Mouse (Mus musculus) megakaryocyte, adult 5-6 weeks (primary cell): ENCODE measurements around the gene Susd6. TPM values are rescaled to one million over a fixed set of nuclear protein-coding genes. Genes with fewer than 3 reads are reported as not detected.
"Not testable (repeated sequence)": the region's sequence is repeated elsewhere in the genome, so short reads cannot be mapped to it uniquely, and the experiment has no call there.

Experiments
- ATAC-seq: 2 replicates; pipeline ENCODE4 v1.8.0; 2016; ENCODE audit warnings: mild to moderate bottlenecking, inconsistent platforms; ENCODE audit not compliant: poor library complexity, severe bottlenecking
- total RNA-seq, 2 experiments: library from RNA; stranded (forward) in 1 of 2; stranded (reverse) in 1 of 2; fragments of 153-499, 151-499 nt in 1 of 2; fragments of 221-1000, 200-1000 nt in 1 of 2; gene quantifications; 2 replicates each; pipeline versions ENCODE4 v1.2.3 to v1.2.4; 2015 to 2017

The Susd6 gene
- total RNA-seq, 2 experiments from 2014 or later, result 26.9 to 38.3 TPM

DNA sequence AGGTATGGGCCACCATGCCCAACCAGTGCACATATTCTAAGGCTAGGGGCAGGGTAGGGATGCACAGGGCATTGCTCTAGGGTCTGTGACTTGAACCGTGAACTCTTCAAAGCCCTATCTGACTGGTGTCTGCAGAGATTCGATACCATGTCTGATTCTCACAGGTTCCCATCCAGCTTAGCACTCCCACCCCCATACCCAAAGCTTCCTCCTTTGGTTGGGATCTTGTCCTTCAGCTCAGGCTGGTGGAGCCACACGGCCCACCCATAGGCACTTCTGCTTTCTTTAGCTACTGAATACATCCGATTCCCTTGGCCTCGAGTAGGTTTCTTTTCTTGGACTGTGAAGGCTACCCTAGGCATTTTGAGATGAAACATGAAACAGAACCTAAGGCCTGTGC lies 5.3 kb upstream of the Susd6 start:
- peak; percentile 95 for ATAC-seq

DNA sequence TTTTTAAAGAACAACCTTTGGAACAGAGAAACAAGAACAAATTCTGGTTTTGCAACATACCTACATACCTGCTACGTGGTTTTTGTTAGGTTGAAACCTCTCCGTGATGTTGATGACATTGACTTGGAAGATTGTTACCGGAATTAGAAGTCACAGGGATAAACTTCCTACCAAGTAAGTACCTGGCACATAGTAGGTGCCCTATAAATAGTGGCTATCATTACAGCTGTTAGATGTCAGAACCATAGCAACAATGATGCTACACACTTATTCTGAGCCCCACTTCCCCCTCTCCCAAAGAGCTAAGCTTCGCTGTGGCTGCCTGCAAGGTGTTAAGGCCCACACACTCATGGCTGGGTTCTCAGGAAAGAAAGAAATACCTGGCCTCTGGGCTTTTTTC lies 4.7 kb upstream of the Susd6 start:
- ATAC-seq, result no peak

DNA sequence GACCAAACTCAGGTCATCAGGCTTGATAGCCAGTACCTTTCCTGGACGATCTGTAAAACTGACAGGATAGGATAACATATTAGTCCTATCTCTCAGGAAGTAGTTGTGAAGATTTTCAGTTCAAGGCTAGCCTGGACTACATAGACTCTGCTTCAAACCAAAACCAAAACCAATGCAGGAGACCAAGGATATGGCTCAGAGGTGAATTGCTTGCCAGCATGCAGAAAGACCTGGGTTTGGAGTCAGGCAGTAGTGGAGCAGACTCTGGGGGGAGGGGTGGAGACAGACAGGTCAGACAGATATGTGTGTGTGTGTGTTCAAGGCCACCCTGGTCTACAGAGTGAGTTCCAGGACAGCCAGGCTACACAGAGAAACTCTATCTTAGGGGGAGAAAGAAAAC lies 3.7 kb upstream of the Susd6 start:
- no peak for ATAC-seq

DNA sequence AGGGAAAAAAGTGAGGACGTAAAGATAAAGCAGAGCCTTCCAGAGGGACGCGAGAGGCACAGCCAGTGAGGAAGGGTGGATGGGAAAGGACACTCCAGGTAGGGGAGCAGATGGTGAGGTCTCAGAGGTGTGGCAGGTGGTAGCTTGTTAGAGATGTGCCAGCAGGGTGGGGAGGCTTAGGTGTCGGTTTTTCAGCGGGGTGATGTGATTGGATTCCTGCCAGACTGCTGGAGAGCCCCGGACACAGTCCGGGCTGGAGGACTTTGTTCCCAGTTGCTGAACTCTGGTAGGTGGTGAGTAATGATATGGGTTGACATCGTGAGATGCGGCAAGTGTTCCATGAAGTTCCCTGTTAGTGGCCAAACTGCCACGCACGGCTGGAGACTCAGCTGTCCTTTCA lies 2.7 kb upstream of the Susd6 start:
- ATAC-seq, result no peak

GRCm38 (mm10) chr12:80788188-80788587 lies 2.1 kb upstream of the Susd6 start:
- ATAC-seq, result no peak

DNA sequence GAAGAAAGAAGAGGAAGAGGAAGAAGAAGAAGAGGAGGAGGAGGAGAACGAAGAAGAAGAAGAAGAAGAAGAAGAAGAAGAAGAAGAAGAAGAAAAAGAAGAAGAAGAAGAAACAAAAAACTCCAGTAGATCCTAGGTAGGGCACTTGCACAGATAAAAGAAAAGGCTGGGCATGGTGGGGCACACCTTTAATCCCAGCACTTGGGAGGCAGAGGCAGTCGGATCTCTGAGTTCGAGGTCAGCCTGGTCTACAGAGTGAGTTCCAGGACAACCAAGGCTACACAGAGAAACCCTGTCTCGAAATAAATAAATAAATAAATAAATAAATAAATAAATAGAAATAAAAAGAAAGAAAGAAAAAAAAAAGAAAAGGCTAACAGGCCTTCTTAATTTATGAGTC lies 1.0 kb upstream of the Susd6 start:
- ATAC-seq, result not testable (repeated sequence)

DNA sequence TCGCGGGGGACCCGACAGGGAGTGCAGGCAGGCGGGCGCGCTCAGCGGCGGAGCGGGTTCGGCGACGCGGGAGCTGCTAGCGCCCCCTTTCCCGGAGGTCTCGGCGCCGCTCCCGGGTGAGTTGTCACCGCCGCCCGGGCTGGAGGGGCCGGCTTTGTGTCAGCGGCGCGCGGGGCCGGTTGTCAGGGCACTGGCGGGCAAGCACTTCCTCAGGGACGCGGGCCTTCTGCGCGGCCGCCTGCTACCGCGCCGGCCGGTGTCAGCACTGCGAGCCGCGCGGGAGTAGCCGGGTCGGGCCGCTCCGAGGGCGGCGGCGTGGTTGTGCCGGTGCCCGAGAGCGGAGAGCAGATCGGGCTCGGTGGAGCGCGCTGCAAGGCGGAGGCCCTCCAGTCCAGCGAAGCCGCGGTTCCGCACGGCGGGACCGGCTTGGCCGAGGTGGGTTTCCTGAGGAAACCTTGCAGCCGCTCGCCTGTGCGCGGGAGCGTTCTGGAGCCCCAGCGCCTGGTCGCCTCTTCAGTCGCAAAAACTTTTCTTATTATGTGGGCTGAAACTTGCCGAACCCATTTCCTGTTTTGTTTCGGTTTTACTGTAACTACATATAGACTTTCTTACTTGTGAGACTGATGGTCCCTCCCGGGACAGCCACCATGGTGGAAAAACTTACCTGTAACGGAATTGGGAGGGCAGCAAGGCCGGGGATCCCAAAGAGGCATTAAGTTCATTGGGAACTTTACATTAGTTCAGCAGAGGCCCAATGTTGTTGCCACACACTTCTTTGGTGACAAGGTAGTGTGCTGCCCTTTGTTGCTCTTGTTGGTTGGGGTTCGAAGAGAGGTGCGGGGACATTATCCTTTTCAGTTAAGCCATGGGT lies 625 bp downstream of the Susd6 start:
- peak; percentile 23 for ATAC-seq

DNA sequence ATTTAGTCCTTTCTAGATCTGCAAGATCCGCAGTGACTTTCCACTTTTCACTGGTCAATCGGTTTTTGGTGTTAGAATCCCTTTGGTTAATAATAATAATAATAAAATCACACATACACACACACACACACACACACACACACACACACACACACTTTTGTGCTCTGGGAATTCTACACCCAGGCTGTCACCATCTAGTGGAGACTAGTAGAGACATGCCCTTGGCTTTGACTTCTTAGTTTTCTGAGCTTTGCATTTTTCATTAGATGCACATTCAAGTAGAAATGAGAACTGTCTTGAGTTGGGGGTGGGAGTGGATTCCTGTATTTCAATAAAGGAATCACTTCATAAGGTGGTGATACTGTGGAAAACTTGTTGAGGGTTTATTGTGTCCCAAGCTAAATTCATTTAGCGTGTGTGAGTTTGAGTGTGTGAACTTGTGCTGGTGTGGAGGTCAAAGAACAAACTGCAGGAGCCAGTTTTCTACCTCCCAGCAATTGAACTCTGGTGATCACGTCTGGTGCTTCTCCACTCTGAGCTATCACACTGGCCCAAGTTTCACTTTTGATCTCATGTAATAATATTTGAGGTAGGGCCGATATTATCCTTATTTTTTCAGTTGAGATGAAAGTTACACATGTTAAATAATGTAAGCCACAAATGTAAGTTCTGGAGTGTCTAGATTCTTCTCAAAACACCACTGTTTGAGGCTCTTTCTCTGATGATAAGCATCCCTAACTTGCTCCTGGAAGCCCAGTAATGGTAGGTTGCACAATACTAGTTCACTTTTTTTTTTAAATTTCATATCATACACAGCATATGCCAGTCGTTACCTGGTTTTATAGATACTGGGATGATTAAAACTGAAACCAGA lies 1.5 kb downstream of the Susd6 start:
- ATAC-seq, result 0 out of 2 replicates have a peak, but pooled peaks have one; percentile 12

DNA sequence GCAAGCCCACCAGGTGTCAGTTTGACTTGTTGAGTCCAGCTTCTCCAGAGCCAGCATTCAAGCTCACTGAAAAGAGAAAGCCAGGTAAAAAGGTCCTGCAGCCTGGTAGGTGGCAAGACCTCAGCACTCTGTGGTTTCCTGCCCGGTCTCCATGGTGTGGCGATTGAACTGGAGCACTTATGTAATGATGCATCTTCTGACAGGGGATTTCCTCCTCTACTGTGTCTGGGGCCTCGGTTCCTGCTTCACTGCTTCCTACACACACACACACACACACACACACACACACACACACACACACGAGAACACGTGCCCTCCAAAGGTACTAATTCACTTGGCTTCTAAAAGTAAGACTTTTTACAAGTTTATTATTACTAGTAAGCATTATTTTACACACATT lies 2.6 kb downstream of the Susd6 start:
- peak; percentile 43 for ATAC-seq

- ATAC-seq, result no peak
Observed at GRCm38 (mm10) chr12:80793535-80793934, 3.2 kb downstream of the Susd6 start.

DNA sequence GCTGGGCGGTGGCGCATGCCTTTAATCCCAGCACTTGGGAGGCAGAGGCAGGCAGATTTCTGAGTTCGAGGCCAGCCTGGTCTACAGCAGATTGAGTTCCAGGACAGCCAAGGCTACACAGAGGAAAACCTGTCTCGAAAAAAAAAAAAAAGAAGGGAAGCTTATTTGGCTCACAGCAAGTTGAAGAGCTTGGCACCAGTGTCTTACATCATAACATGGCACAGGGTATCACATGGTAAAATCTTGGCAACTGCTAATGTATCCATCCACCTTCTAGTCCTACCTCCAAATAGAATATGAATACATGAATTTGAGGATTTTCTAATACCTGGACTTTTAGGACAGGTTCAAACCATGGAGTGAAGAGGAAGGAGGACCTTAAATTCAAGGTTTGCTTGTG lies 4.2 kb downstream of the Susd6 start:
- ATAC-seq, result no peak

- ATAC-seq, result no peak
Observed at GRCm38 (mm10) chr12:80794935-80795785, 4.8 kb downstream of the Susd6 start.

DNA sequence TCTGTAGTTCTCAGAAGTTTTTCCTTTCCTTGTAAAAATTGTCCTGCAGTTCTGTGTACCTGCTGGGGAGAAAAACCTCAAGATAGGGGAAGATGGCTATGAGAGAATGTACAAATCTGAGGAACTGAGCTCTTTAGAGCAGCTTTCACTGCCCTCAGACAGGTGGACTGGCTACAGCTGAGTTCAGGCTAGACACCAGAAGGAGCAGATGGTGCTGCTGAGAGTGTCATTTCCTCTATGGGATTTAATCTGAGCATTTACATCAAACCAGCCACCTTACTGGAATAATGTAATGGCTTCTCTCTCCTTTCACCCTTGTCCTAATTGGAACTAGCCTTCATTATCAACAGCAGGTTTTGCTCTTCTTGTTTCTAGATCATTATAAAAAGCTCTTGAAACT lies 8.0 kb downstream of the Susd6 start:
- no peak for ATAC-seq

DNA sequence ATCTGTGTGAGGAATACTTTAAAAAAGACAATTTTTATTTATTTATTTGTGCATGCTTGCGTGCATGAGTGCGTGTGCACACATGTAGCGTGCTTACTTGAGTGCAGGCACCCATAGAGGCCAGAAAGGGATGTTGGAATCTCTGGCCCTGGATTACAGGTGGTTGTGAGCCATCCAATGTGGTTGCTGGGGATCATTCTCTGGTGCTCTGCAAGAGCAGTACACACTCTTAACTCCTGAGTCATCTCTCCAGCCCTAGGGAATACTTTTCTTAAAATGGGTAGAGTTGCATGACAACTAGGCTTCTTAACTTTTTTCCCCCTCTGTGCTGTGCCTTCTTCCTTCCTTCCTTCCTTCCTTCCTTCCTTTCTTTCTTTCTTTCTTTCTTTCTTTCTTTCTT lies 9.8 kb downstream of the Susd6 start:
- no peak for ATAC-seq

- ATAC-seq, result no peak
Observed at GRCm38 (mm10) chr12:80801443-80801842, 11.1 kb downstream of the Susd6 start.

GRCm38 (mm10) chr12:80803924-80804323 lies 13.6 kb downstream of the Susd6 start:
- no peak for ATAC-seq

- 0 out of 2 replicates have a peak, but pooled peaks have one; percentile 17 for ATAC-seq
Observed at GRCm38 (mm10) chr12:80804861-80805428, 14.6 kb downstream of the Susd6 start.

- peak; percentile 39 for ATAC-seq
Observed at GRCm38 (mm10) chr12:80807451-80808085, 17.3 kb downstream of the Susd6 start.

GRCm38 (mm10) chr12:80810005-80810404 lies 19.7 kb downstream of the Susd6 start:
- ATAC-seq, result no peak
